14 mouse cellular contexts compared by ENCODE assay signal in the genomic region with DNA sequence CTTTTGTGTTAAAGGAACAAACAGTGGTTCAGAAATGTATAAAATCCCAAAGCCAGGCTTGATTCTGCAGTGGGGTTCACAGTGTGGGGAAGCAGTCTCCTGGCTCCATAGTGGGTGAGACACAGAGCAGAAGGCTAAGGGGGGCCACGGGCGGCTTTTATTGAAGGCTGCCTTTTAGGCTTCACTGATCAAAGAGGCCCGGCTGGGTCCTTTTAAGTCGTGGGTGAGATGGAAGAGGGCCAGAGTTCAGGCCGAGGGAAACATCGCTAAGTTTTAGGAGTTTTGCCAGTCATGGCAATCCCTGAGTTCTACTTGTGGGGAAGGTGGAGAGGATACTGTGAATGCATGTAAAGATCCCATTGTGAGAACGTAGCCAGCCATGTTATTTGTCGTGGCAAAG.
DNase-seq lines count a peak whose midpoint lies in the region; ATAC-seq and TF ChIP-seq lines count a peak whose summit lies in the region.
"Had no signal": no experiment of that assay in that cellular context is flagged by ENCODE, and none has a peak within 500 bp of the region (broad histone marks: within the 10 kb centered on the region; RNA-seq: fewer than 3 reads in every experiment).

No protein-coding gene starts in this region.

- H3K9ac ChIP-seq in kidney, embryonic 15.5 days: no peak overlapping the region
- no peak overlapping the region for H3K9ac ChIP-seq in forebrain, postnatal 0 days
- H3K9ac ChIP-seq: liver, postnatal 0 days had no signal

- peak; percentile 41 for ATAC-seq in kidney, embryonic 15.5 days (replicated peaks; ENCODE audit: low FRiP score)
- peak; percentile 56; the same call in 1 of the 2 replicates for ATAC-seq in forebrain, postnatal 0 days
- ATAC-seq in erythroid progenitor cell, adult 5-6 weeks (replicated peaks; ENCODE audit: low FRiP score, poor library complexity, severe bottlenecking): no peak
- ATAC-seq: inflammation-experienced regulatory T-cells, adult 6 months; liver, postnatal 0 days had no signal

- 0 out of 2 replicates have a peak overlapping the region, but pooled peaks have one; percentile 18 for H3K27ac ChIP-seq in kidney, embryonic 15.5 days
- H3K27ac ChIP-seq in forebrain, postnatal 0 days (ENCODE audit: low read depth, low read length): no peak overlapping the region
- H3K27ac ChIP-seq: stomach, postnatal 0 days had no signal

- no peak for TF ChIP-seq CTCF in forebrain, postnatal 0 days (IDR thresholded peaks at IDR 0.05; ENCODE audit: low read depth)

- H3K36me3 ChIP-seq in kidney, embryonic 15.5 days: no peaks in the 10 kb centered on the region
- H3K36me3 ChIP-seq in forebrain, postnatal 0 days (ENCODE audit: insufficient read depth): no peaks in the 10 kb centered on the region

- no peak overlapping the region for H3K4me3 ChIP-seq in kidney, embryonic 15.5 days (replicated peaks)
- H3K4me3 ChIP-seq in forebrain, postnatal 0 days (ENCODE audit: low read depth, low read length): no peak overlapping the region
- H3K4me3 ChIP-seq: myocyte had no signal

- no peak overlapping the region for H3K4me2 ChIP-seq in kidney, embryonic 15.5 days
- H3K4me2 ChIP-seq in forebrain, postnatal 0 days (ENCODE audit: low read depth): no peak overlapping the region

- DNase-seq in kidney, adult 9 months: no peak
- peak; percentile 36 for DNase-seq in Muller cell, postnatal 12 days (ENCODE audit: inconsistent ontology term)
- peak; percentile 58 for DNase-seq in embryo, embryonic 10.5 days (ENCODE audit: low spot score)
- no peak for DNase-seq in forebrain, postnatal 0 days
- DNase-seq in gastrocnemius, adult 18-20 months (ENCODE audit: low spot score): no peak
- DNase-seq in layer of hippocampus, postnatal 25 days (ENCODE audit: extremely low spot score in 1 of 2, low spot score in 1 of 2): no peak
- DNase-seq: cerebellum, adult 8-10 months; liver, postnatal 0 days; thymus, postnatal 14 days had no signal

- WGBS in kidney, embryonic 15.5 days: 14% methylated on average over 8 of the region's 8 CpGs
- WGBS in forebrain, postnatal 0 days: 14% methylated on average over 8 of the region's 8 CpGs

- H3K9me3 ChIP-seq in kidney, embryonic 15.5 days (replicated peaks): no peaks in the 10 kb centered on the region
- no peaks in the 10 kb centered on the region for H3K9me3 ChIP-seq in forebrain, postnatal 0 days (ENCODE audit: low read length)

- H3K27me3 ChIP-seq in kidney, embryonic 15.5 days: no peaks in the 10 kb centered on the region
- H3K27me3 ChIP-seq in forebrain, postnatal 0 days (ENCODE audit: insufficient read depth, low read length): no peaks in the 10 kb centered on the region

- peaks cover 30% of the 10 kb centered on the region for H3K4me1 ChIP-seq in kidney, embryonic 15.5 days
- H3K4me1 ChIP-seq in forebrain, postnatal 0 days (ENCODE audit: insufficient read depth): no peaks in the 10 kb centered on the region

Comparison
In these comparisons a context has a peak if more than half of its experiments do, and no peak if none do; other contexts are left out.
1. DNase-seq: peak in Muller cell, postnatal 12 days (single experiment) and embryo, embryonic 10.5 days (single experiment); none in kidney, adult 9 months (single experiment), forebrain, postnatal 0 days (single experiment), gastrocnemius, adult 18-20 months (single experiment) and layer of hippocampus, postnatal 25 days (0 of 2).